Mouse (Mus musculus): ENCODE measurements around the gene Stam2. TPM values are rescaled to one million over a fixed set of nuclear protein-coding genes. Genes with fewer than 3 reads are reported as not detected.

Stam2 gene
- polyA plus RNA-seq, 1 experiment from 2014 or later: 30.1 TPM

DNA sequence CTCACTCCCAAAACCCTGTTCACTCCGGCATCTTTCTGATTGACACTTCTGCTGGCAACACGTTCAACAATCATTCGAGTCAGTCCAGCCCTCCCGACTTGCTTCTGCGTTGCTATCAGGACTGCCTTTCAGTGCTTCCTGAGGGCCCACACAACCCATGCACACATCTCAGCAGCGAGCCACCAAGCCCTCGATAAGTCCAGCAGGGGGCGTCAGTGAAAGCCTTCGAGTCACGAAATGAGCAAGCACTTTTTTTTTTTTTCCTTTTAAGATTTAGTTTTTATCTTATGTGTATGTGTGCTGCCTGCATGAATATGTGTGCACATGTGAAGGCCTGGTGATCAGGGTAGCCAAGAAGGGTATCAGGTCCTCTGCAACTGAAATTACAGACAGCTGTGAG is 16.5 kb upstream of the Stam2 start:
- H3K4me2 ChIP-seq: no peak overlapping the region
- H3K4me3 ChIP-seq: no peak overlapping the region
- WGBS: 28% methylated on average over 10 of the region's 10 CpGs

GRCm38 (mm10) chr2:52756691-52757090 is 14.6 kb upstream of the Stam2 start:
- H3K9ac ChIP-seq: no peak overlapping the region
- no peaks in the 10 kb centered on the region for H3K27me3 ChIP-seq
- no peaks in the 10 kb centered on the region for H3K4me1 ChIP-seq
- H3K4me3 ChIP-seq: no peak overlapping the region
- H3K36me3 ChIP-seq: no peaks in the 10 kb centered on the region
- no peak overlapping the region for H3K27ac ChIP-seq
- WGBS: 19% methylated on average over 3 of the region's 3 CpGs
- no peak overlapping the region for H3K4me2 ChIP-seq
- no peak for ATAC-seq (ENCODE audit: insufficient number of reproducible peaks, insufficient read depth, low FRiP score, low TSS enrichment, low read depth)
- no peaks in the 10 kb centered on the region for H3K9me3 ChIP-seq

More for the DNA sequence above, 16.5 kb upstream of the Stam2 start:
- Histone ChIP-seq H3K4me1 (0 out of 2 replicates have a peak, but pooled peaks cover 8% of the 10 kb centered on the region), H3K9ac (no peak overlapping the region), H3K27ac (no peak overlapping the region), H3K27me3 (no peaks in the 10 kb centered on the region), H3K9me3 (no peaks in the 10 kb centered on the region), H3K36me3 (no peaks in the 10 kb centered on the region)
- no peak for ATAC-seq (ENCODE audit: insufficient number of reproducible peaks, insufficient read depth, low FRiP score, low TSS enrichment, low read depth)

- no peak overlapping the region for H3K27ac ChIP-seq
- H3K4me1 ChIP-seq: no peaks in the 10 kb centered on the region
- H3K4me2 ChIP-seq: no peak overlapping the region
- ATAC-seq (ENCODE audit: insufficient number of reproducible peaks, insufficient read depth, low FRiP score, low TSS enrichment, low read depth): no peak
- H3K9me3 ChIP-seq: no peaks in the 10 kb centered on the region
- no peaks in the 10 kb centered on the region for H3K27me3 ChIP-seq
- no peaks in the 10 kb centered on the region for H3K36me3 ChIP-seq
- WGBS: 82% methylated on average over 3 of the region's 3 CpGs
- no peak overlapping the region for H3K9ac ChIP-seq
- H3K4me3 ChIP-seq: no peak overlapping the region
Measured at GRCm38 (mm10) chr2:52753573-52754317, 11.7 kb upstream of the Stam2 start.

- Histone ChIP-seq H3K4me2 (no peak overlapping the region), H3K4me3 (no peak overlapping the region), H3K4me1 (peaks cover 6% of the 10 kb centered on the region), H3K27ac (no peak overlapping the region), H3K9ac (no peak overlapping the region), H3K36me3 (no peaks in the 10 kb centered on the region), H3K9me3 (no peaks in the 10 kb centered on the region), H3K27me3 (no peaks in the 10 kb centered on the region)
- no peak for ATAC-seq (ENCODE audit: insufficient number of reproducible peaks, insufficient read depth, low FRiP score, low TSS enrichment, low read depth)
Measured at GRCm38 (mm10) chr2:52744099-52744498, 2.0 kb upstream of the Stam2 start.

- peak overlapping the region; percentile 84 for H3K4me3 ChIP-seq
- ATAC-seq (ENCODE audit: insufficient number of reproducible peaks, insufficient read depth, low FRiP score, low TSS enrichment, low read depth): peak; percentile 90
- no peaks in the 10 kb centered on the region for H3K36me3 ChIP-seq
- under 1% methylated on average over 54 of the region's 54 CpGs for WGBS
- H3K4me1 ChIP-seq: peaks cover 6% of the 10 kb centered on the region
- peak overlapping the region; percentile 96 for H3K27ac ChIP-seq
- H3K9ac ChIP-seq: peak overlapping the region; percentile 89
- peak overlapping the region; percentile 72 for H3K4me2 ChIP-seq
- no peaks in the 10 kb centered on the region for H3K9me3 ChIP-seq
- H3K27me3 ChIP-seq: no peaks in the 10 kb centered on the region
Measured at GRCm38 (mm10) chr2:52741681-52742255, 313 bp downstream of the Stam2 start.

- H3K4me2 ChIP-seq: peak overlapping the region; percentile 72
- no peak overlapping the region for H3K4me3 ChIP-seq
Measured at GRCm38 (mm10) chr2:52740596-52740995, 1.5 kb downstream of the Stam2 start.

GRCm38 (mm10) chr2:52734504-52734903 is 7.6 kb downstream of the Stam2 start:
- Histone ChIP-seq H3K27ac (no peak overlapping the region), H3K9me3 (no peaks in the 10 kb centered on the region), H3K4me1 (0 out of 2 replicates have a peak, but pooled peaks cover 4% of the 10 kb centered on the region), H3K4me2 (no peak overlapping the region), H3K4me3 (no peak overlapping the region), H3K27me3 (no peaks in the 10 kb centered on the region), H3K36me3 (0 out of 2 replicates have a peak, but pooled peaks cover 4% of the 10 kb centered on the region), H3K9ac (no peak overlapping the region)
- ATAC-seq (ENCODE audit: insufficient number of reproducible peaks, insufficient read depth, low FRiP score, low TSS enrichment, low read depth): no peak
- 96% methylated on average over 7 of the region's 7 CpGs for WGBS

More at GRCm38 (mm10) chr2:52740596-52740995, 1.5 kb downstream of the Stam2 start:
- H3K9ac ChIP-seq: no peak overlapping the region
- H3K27me3 ChIP-seq: no peaks in the 10 kb centered on the region
- peaks cover 6% of the 10 kb centered on the region for H3K4me1 ChIP-seq
- no peak overlapping the region for H3K27ac ChIP-seq
- no peak for ATAC-seq (ENCODE audit: insufficient number of reproducible peaks, insufficient read depth, low FRiP score, low TSS enrichment, low read depth)
- WGBS: 81% methylated on average over 4 of the region's 4 CpGs
- 0 out of 2 replicates have a peak, but pooled peaks cover 3% of the 10 kb centered on the region for H3K36me3 ChIP-seq
- no peaks in the 10 kb centered on the region for H3K9me3 ChIP-seq

DNA sequence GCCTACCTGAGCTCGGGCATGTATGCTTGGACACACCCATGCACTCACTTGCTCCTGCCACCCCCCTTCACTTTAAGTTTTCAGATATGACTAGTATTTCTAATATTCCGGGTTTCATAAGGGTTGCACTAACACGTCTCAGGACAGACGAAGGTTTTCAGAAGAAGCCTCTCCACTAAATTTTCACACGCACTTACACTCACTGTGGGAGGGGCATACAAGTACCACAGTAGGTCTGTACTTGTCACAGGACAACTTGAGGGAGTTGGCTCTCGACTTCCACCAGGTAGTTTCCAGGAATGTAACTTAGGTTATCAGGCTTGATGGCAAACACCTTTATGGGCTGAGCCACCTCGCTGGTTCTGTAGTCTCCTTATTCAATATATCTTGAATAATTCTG is 8.4 kb downstream of the Stam2 start:
- 0 out of 2 replicates have a peak, but pooled peaks cover 6% of the 10 kb centered on the region for H3K36me3 ChIP-seq
- no peak for ATAC-seq (ENCODE audit: insufficient number of reproducible peaks, insufficient read depth, low FRiP score, low TSS enrichment, low read depth)
- 0 out of 2 replicates have a peak, but pooled peaks cover 4% of the 10 kb centered on the region for H3K4me1 ChIP-seq
- H3K27ac ChIP-seq: no peak overlapping the region
- no peaks in the 10 kb centered on the region for H3K27me3 ChIP-seq
- 90% methylated on average over 7 of the region's 7 CpGs for WGBS
- H3K9ac ChIP-seq: no peak overlapping the region
- no peaks in the 10 kb centered on the region for H3K9me3 ChIP-seq
- H3K4me3 ChIP-seq: no peak overlapping the region
- H3K4me2 ChIP-seq: no peak overlapping the region

GRCm38 (mm10) chr2:52732611-52733010 is 9.5 kb downstream of the Stam2 start:
- ATAC-seq (ENCODE audit: insufficient number of reproducible peaks, insufficient read depth, low FRiP score, low TSS enrichment, low read depth): no peak
- 90% methylated on average over 7 of the region's 7 CpGs for WGBS

DNA sequence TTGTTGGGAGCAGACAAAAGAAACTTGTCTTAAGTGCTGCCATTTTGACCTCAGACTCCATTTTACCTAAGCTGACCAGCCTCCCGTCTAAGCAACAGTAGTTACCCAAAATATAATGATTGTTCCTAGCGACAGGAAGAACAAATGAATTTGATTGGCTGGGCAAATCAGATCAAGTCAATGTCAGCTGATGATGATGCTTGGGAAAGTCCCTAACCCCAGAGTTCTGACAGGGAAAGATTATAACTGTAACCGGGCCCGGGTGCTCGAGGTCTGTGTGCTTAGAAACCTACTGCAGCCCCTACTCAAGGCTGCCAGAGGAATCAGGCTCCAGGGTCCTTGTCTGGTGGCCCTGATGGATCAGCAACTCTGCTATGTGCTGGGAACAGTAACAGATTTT is 10.1 kb downstream of the Stam2 start:
- no peak overlapping the region for H3K4me3 ChIP-seq
- H3K27me3 ChIP-seq: no peaks in the 10 kb centered on the region
- no peak overlapping the region for H3K27ac ChIP-seq
- H3K4me2 ChIP-seq: no peak overlapping the region
- H3K9ac ChIP-seq: no peak overlapping the region
- 70% methylated on average over 5 of the region's 5 CpGs for WGBS
- 0 out of 2 replicates have a peak, but pooled peaks cover 6% of the 10 kb centered on the region for H3K36me3 ChIP-seq
- H3K9me3 ChIP-seq: no peaks in the 10 kb centered on the region
- H3K4me1 ChIP-seq: 0 out of 2 replicates have a peak, but pooled peaks cover 4% of the 10 kb centered on the region
- ATAC-seq (ENCODE audit: insufficient number of reproducible peaks, insufficient read depth, low FRiP score, low TSS enrichment, low read depth): no peak

More at GRCm38 (mm10) chr2:52732611-52733010, 9.5 kb downstream of the Stam2 start:
- Histone ChIP-seq H3K36me3 (0 out of 2 replicates have a peak, but pooled peaks cover 6% of the 10 kb centered on the region), H3K9ac (no peak overlapping the region), H3K27ac (no peak overlapping the region), H3K9me3 (no peaks in the 10 kb centered on the region), H3K27me3 (no peaks in the 10 kb centered on the region), H3K4me2 (no peak overlapping the region), H3K4me1 (0 out of 2 replicates have a peak, but pooled peaks cover 4% of the 10 kb centered on the region), H3K4me3 (no peak overlapping the region)

GRCm38 (mm10) chr2:52730891-52731290 is 11.2 kb downstream of the Stam2 start:
- 87% methylated on average over 6 of the region's 6 CpGs for WGBS

More at GRCm38 (mm10) chr2:52730891-52731290, 11.2 kb downstream of the Stam2 start:
- H3K4me1 ChIP-seq: 0 out of 2 replicates have a peak, but pooled peaks cover 4% of the 10 kb centered on the region
- no peaks in the 10 kb centered on the region for H3K9me3 ChIP-seq
- H3K27me3 ChIP-seq: no peaks in the 10 kb centered on the region
- ATAC-seq (ENCODE audit: insufficient number of reproducible peaks, insufficient read depth, low FRiP score, low TSS enrichment, low read depth): no peak
- H3K4me3 ChIP-seq: no peak overlapping the region
- 0 out of 2 replicates have a peak, but pooled peaks cover 4% of the 10 kb centered on the region for H3K36me3 ChIP-seq
- no peak overlapping the region for H3K27ac ChIP-seq
- H3K9ac ChIP-seq: no peak overlapping the region
- H3K4me2 ChIP-seq: no peak overlapping the region
